Mouse (Mus musculus) lung, adult 2 months (tissue): ENCODE data around the gene Btbd16. TPM values are rescaled to one million over a fixed set of nuclear protein-coding genes. Genes with fewer than 3 reads are reported as not detected.

Source experiments
- DNase-seq: peaks from one replicate; pipeline ENCODE4 v3.0.0; 2022
- H3K4me1 ChIP-seq: fragments of 200-500 bp; 2 replicates; pipeline ENCODE4 v1.6.1; 2011; ENCODE audit warnings: low read length; ENCODE audit not compliant: control insufficient read depth, insufficient read depth
- H3K4me3 ChIP-seq: fragments of 200-500 bp; replicated peaks from 2 replicates; pipeline ENCODE3; 2011; ENCODE audit warnings: low read depth, mild to moderate bottlenecking, control low read depth, low read length; ENCODE audit errors: extremely low read depth
- CTCF ChIP-seq: fragments of 200-500 bp; IDR thresholded peaks from 2 replicates; pipeline ENCODE4 v1.5.1; 2011; ENCODE audit warnings: mild to moderate bottlenecking, low read length, control low read depth; ENCODE audit not compliant: insufficient read depth
- POLR2A ChIP-seq: fragments of 200-500 bp; IDR thresholded peaks from 2 replicates; pipeline ENCODE4 v1.6.1; 2011; ENCODE audit warnings: low read depth, mild to moderate bottlenecking, control low read depth, low read length, borderline replicate concordance; ENCODE audit errors: extremely low read depth
- WGBS: fragments of 180-500 bp; shearing (Covaris S2); methylation state at CpG from one replicate; pipeline ENCODE4 v1.1.7; 2018; 5-methylcytosine and 5-hydroxymethylcytosine counted together
- polyA plus RNA-seq: library from polyadenylated mRNA; depleted of rRNA; stranded (reverse); fragments of >200 nt; gene quantifications from 2 replicates; pipeline ENCODE4 v1.2.3, GENCODE M21; 2012

Gene Btbd16
- polyA plus RNA-seq, 1 experiment = not detected

- Histone ChIP-seq H3K4me1 (no peaks in the 10 kb centered on the region; the same call in 1 of the 2 replicates), H3K4me3 (no peak overlapping the region)
- DNase-seq = no peak
- no peak for TF ChIP-seq POLR2A
- no peak for TF ChIP-seq CTCF
- WGBS = 90% methylated on average over 3 of the region's 3 CpGs
Observed at GRCm38 (mm10) chr7:130788950-130789349, 15.1 kb downstream of the Btbd16 start.

GRCm38 (mm10) chr7:130789456-130789855 is 15.6 kb downstream of the Btbd16 start:
- DNase-seq = no peak
- Histone ChIP-seq H3K4me3 (no peak overlapping the region), H3K4me1 (no peaks in the 10 kb centered on the region; the same call in 1 of the 2 replicates)
- WGBS = 85% methylated on average over 7 of the region's 7 CpGs
- TF ChIP-seq CTCF = no peak
- no peak for TF ChIP-seq POLR2A

GRCm38 (mm10) chr7:130793671-130794070 is 19.8 kb downstream of the Btbd16 start:
- DNase-seq = no peak
- TF ChIP-seq POLR2A (no peak), CTCF (no peak)
- WGBS = 79% methylated on average over 9 of the region's 9 CpGs
- H3K4me3 ChIP-seq = no peak overlapping the region
- no peaks in the 10 kb centered on the region for H3K4me1 ChIP-seq

GRCm38 (mm10) chr7:130796786-130797185 is 22.9 kb downstream of the Btbd16 start:
- no peak for DNase-seq
- TF ChIP-seq POLR2A (no peak), CTCF (peak; percentile 39; the same call in 1 of the 2 replicates)
- Histone ChIP-seq H3K4me3 (no peak overlapping the region), H3K4me1 (no peaks in the 10 kb centered on the region)
- WGBS = 64% methylated on average over 8 of the region's 8 CpGs

GRCm38 (mm10) chr7:130797524-130797923 is 23.7 kb downstream of the Btbd16 start:
- Histone ChIP-seq H3K4me1 (no peaks in the 10 kb centered on the region), H3K4me3 (no peak overlapping the region)
- TF ChIP-seq POLR2A (no peak), CTCF (no peak)
- 94% methylated on average over 6 of the region's 6 CpGs for WGBS
- no peak for DNase-seq

- H3K4me3 ChIP-seq = no peak overlapping the region
- DNase-seq = no peak
- 61% methylated on average over 10 of the region's 10 CpGs for WGBS
- no peaks in the 10 kb centered on the region for H3K4me1 ChIP-seq
- TF ChIP-seq CTCF = no peak
- no peak for TF ChIP-seq POLR2A
Observed at GRCm38 (mm10) chr7:130799418-130799817, 25.5 kb downstream of the Btbd16 start.

- TF ChIP-seq POLR2A = no peak
- TF ChIP-seq CTCF = no peak
- H3K4me1 ChIP-seq = no peaks in the 10 kb centered on the region
- H3K4me3 ChIP-seq = no peak overlapping the region
- no peak for DNase-seq
- 37% methylated on average over 4 of the region's 4 CpGs for WGBS
Observed at GRCm38 (mm10) chr7:130800681-130801080, 26.8 kb downstream of the Btbd16 start.

- TF ChIP-seq POLR2A (no peak), CTCF (no peak)
- no peak overlapping the region for H3K4me3 ChIP-seq
- H3K4me1 ChIP-seq = no peaks in the 10 kb centered on the region
- 77% methylated on average over 4 of the region's 4 CpGs for WGBS
- no peak for DNase-seq
Observed at GRCm38 (mm10) chr7:130801811-130802210, 27.9 kb downstream of the Btbd16 start.

GRCm38 (mm10) chr7:130803251-130803825 is 29.5 kb downstream of the Btbd16 start:
- no peak for DNase-seq
- H3K4me1 ChIP-seq = peaks cover 5% of the 10 kb centered on the region; the same call in 1 of the 2 replicates
- 94% methylated on average over 8 of the region's 8 CpGs for WGBS
- H3K4me3 ChIP-seq = no peak overlapping the region
- TF ChIP-seq CTCF (no peak), POLR2A (no peak)

- Histone ChIP-seq H3K4me3 (no peak overlapping the region), H3K4me1 (peaks cover 7% of the 10 kb centered on the region)
- no peak for TF ChIP-seq CTCF
- no peak for TF ChIP-seq POLR2A
- no peak for DNase-seq
- 64% methylated on average over 5 of the region's 5 CpGs for WGBS
Observed at GRCm38 (mm10) chr7:130804991-130805390, 31.1 kb downstream of the Btbd16 start.

GRCm38 (mm10) chr7:130807749-130808148 is 33.9 kb downstream of the Btbd16 start:
- no peak overlapping the region for H3K4me3 ChIP-seq
- WGBS = 33% methylated on average over 8 of the region's 8 CpGs
- TF ChIP-seq CTCF (no peak), POLR2A (no peak)
- peak; percentile 28 for DNase-seq
- peaks cover 7% of the 10 kb centered on the region for H3K4me1 ChIP-seq
